Mouse (Mus musculus): ENCODE data around the gene Zeb2.

DNA sequence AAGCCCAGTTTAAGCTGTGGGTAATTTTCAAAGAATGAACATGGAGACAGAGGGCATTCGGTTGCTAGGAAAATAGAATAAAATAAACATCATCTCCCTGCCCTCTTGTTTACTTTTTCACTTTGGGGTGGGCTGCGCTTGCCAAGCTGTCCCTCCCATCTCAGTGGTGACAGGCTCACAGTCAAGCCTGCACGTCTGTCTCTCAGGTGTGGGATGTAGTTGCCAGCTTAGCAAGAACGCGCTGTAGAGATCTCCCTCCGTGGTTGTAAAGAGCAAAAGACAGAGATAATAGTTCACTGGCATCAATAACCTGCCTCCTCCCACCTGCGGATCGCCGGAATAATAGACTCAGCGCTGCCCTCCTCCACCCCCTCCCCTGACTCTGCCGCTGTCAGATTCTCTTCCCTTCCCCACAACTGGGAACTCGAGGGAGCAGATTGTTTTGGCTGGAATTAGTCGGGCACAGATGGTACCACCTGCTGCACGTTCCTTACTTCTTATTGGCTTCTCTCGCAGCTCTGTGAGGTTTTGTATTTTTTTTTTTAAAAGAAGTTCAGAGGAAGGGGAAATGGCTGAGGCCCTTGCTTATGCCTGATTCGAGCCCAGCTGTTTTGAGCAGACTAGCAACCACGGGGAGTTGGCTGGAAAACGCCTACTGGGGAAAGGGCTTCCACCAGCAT lies 138.0 kb downstream of the Zeb2 start:
- TF ChIP-seq POLR2A (IDR thresholded peaks at IDR 0.05; ENCODE audit: low read depth, low read length) (no peak), CTCF (IDR thresholded peaks at IDR 0.05; ENCODE audit: borderline replicate concordance, insufficient read depth, low read length) (no peak)

Measured in embryonic fibroblast, embryonic 13.5 days (primary cell).